Comparison of ENCODE assay signal across 10 mouse cellular contexts in the genomic region with DNA sequence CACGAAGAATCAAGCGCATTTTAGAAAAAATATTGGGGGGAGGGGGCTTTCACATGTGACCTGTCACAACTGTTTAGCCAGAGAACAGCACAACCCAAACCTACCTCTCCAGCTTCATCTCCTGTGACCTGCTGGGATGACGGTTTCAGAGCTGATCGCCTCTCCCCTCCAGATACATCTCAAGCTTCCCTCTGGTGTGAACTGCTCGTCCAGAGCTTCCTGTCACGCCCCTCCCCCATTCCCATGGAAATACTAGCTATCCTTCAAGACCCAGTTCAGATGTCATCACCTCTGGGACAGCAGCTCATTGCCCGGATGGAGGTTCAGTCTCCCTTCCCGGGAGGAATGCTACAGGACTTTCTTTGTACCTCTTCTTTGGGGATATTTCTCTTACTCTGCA. TPM values are rescaled to one million over a fixed set of nuclear protein-coding genes. Genes with fewer than 3 reads are reported as not detected.
DNase-seq lines count a peak whose midpoint lies in the region; ATAC-seq and TF ChIP-seq lines count a peak whose summit lies in the region.
"Had no signal": no experiment of that assay in that cellular context is flagged by ENCODE, and none has a peak within 500 bp of the region (broad histone marks: within the 10 kb centered on the region; RNA-seq: fewer than 3 reads in every experiment).

No protein-coding gene starts in this region.

- DNase-seq in kidney, adult 11 months: no peak
- DNase-seq in embryonic facial prominence, embryonic 11.5 days (ENCODE audit: low spot score): peak; percentile 49
- peak; percentile 16 to 35 for DNase-seq in heart, postnatal 14 days
- DNase-seq in testis, postnatal 14 days (ENCODE audit: low spot score): no peak
- DNase-seq in ovary, postnatal 14 days (ENCODE audit: low spot score): no peak
- DNase-seq: thymus, postnatal 25 days had no signal

- no peaks in the 10 kb centered on the region for H3K9me3 ChIP-seq in kidney, embryonic 15.5 days (replicated peaks)
- no peaks in the 10 kb centered on the region for H3K9me3 ChIP-seq in embryonic facial prominence, embryonic 11.5 days (replicated peaks; ENCODE audit: control insufficient read depth, low read length)
- no peaks in the 10 kb centered on the region for H3K9me3 ChIP-seq in midbrain, embryonic 13.5 days
- no peaks in the 10 kb centered on the region for H3K9me3 ChIP-seq in intestine, postnatal 0 days (ENCODE audit: control insufficient read depth)
- H3K9me3 ChIP-seq: forebrain, embryonic 13.5 days had no signal

- 20% methylated on average over 8 of the region's 8 CpGs for WGBS in kidney, embryonic 15.5 days
- 27% methylated on average over 8 of the region's 8 CpGs for WGBS in embryonic facial prominence, embryonic 11.5 days
- WGBS in midbrain, embryonic 13.5 days: 60% methylated on average over 8 of the region's 8 CpGs
- WGBS in intestine, postnatal 0 days: 57% methylated on average over 8 of the region's 8 CpGs

- 0 out of 2 replicates have a peak overlapping the region, but pooled peaks have one; percentile 0 for H3K4me2 ChIP-seq in kidney, embryonic 15.5 days
- peak overlapping the region; percentile 10; the same call in 1 of the 2 replicates for H3K4me2 ChIP-seq in embryonic facial prominence, embryonic 11.5 days (ENCODE audit: low read depth, low read length)
- H3K4me2 ChIP-seq in midbrain, embryonic 13.5 days (replicated peaks): no peak overlapping the region
- H3K4me2 ChIP-seq in intestine, postnatal 0 days (replicated peaks; ENCODE audit: low read depth): no peak overlapping the region
- H3K4me2 ChIP-seq: forebrain, embryonic 13.5 days had no signal

- TF ChIP-seq CTCF in intestine, postnatal 0 days (IDR thresholded peaks at IDR 0.05; ENCODE audit: low read depth): no peak

- H3K9ac ChIP-seq in kidney, embryonic 15.5 days: no peak overlapping the region
- H3K9ac ChIP-seq in embryonic facial prominence, embryonic 11.5 days (replicated peaks; ENCODE audit: low read length): peak overlapping the region; percentile 37; the same call in 1 of the 2 replicates
- no peak overlapping the region for H3K9ac ChIP-seq in midbrain, embryonic 13.5 days (replicated peaks)
- H3K9ac ChIP-seq in intestine, postnatal 0 days (ENCODE audit: low read depth, low read length): no peak overlapping the region
- H3K9ac ChIP-seq: forebrain, embryonic 13.5 days had no signal

- no peak for ATAC-seq in kidney, embryonic 15.5 days (replicated peaks; ENCODE audit: low FRiP score)
- no peak for ATAC-seq in embryonic facial prominence, embryonic 11.5 days (replicated peaks; ENCODE audit: insufficient number of reproducible peaks, low FRiP score, low TSS enrichment, low read depth)
- no peak for ATAC-seq in midbrain, embryonic 13.5 days
- no peak for ATAC-seq in intestine, postnatal 0 days
- ATAC-seq: forebrain, embryonic 13.5 days had no signal

- H3K27me3 ChIP-seq in kidney, embryonic 15.5 days: no peaks in the 10 kb centered on the region
- no peaks in the 10 kb centered on the region for H3K27me3 ChIP-seq in embryonic facial prominence, embryonic 11.5 days (ENCODE audit: control insufficient read depth, insufficient read depth, low read length)
- H3K27me3 ChIP-seq in midbrain, embryonic 13.5 days: no peaks in the 10 kb centered on the region
- H3K27me3 ChIP-seq in intestine, postnatal 0 days (replicated peaks; ENCODE audit: control insufficient read depth, insufficient read depth, low read length): no peaks in the 10 kb centered on the region
- H3K27me3 ChIP-seq: forebrain, embryonic 13.5 days had no signal

- H3K4me3 ChIP-seq in kidney, embryonic 15.5 days (replicated peaks): no peak overlapping the region
- no peak overlapping the region for H3K4me3 ChIP-seq in embryonic facial prominence, embryonic 11.5 days (ENCODE audit: low read depth, low read length)
- H3K4me3 ChIP-seq in midbrain, embryonic 13.5 days (replicated peaks): no peak overlapping the region
- H3K4me3 ChIP-seq in intestine, postnatal 0 days (ENCODE audit: low read depth, low read length): no peak overlapping the region
- H3K4me3 ChIP-seq: forebrain, embryonic 13.5 days had no signal

- 0 out of 2 replicates have a peak overlapping the region, but pooled peaks have one; percentile 32 for H3K27ac ChIP-seq in kidney, embryonic 15.5 days
- no peak overlapping the region for H3K27ac ChIP-seq in embryonic facial prominence, embryonic 11.5 days (replicated peaks; ENCODE audit: low read depth, low read length)
- 0 out of 2 replicates have a peak overlapping the region, but pooled peaks have one; percentile 5 for H3K27ac ChIP-seq in midbrain, embryonic 13.5 days
- H3K27ac ChIP-seq in intestine, postnatal 0 days (ENCODE audit: low read depth, low read length): no peak overlapping the region
- H3K27ac ChIP-seq: forebrain, embryonic 13.5 days had no signal

- intact Hi-C loops in heart, postnatal 14 days (cut with DNase I): no loop called here

- H3K4me1 ChIP-seq in kidney, embryonic 15.5 days: peaks cover 25% of the 10 kb centered on the region
- H3K4me1 ChIP-seq in embryonic facial prominence, embryonic 11.5 days (ENCODE audit: control insufficient read depth, insufficient read depth, low read length): no peaks in the 10 kb centered on the region
- H3K4me1 ChIP-seq in midbrain, embryonic 13.5 days (replicated peaks): peaks cover 24% of the 10 kb centered on the region
- 0 out of 2 replicates have a peak, but pooled peaks cover 5% of the 10 kb centered on the region for H3K4me1 ChIP-seq in intestine, postnatal 0 days (replicated peaks; ENCODE audit: control insufficient read depth, insufficient read depth, low read length)

- H3K36me3 ChIP-seq in kidney, embryonic 15.5 days: peaks cover 4% of the 10 kb centered on the region
- no peaks in the 10 kb centered on the region for H3K36me3 ChIP-seq in embryonic facial prominence, embryonic 11.5 days (replicated peaks; ENCODE audit: control insufficient read depth, insufficient read depth, low read depth, low read length)
- no peaks in the 10 kb centered on the region for H3K36me3 ChIP-seq in midbrain, embryonic 13.5 days
- no peaks in the 10 kb centered on the region for H3K36me3 ChIP-seq in intestine, postnatal 0 days (ENCODE audit: control insufficient read depth, insufficient read depth)

RNA-seq across cellular contexts. Expression of a gene that starts 5.7 kb away (rescaled TPM):
- polyA plus RNA-seq in kidney, embryonic 15.5 days (2015; fragmentation: Nextera tagmentation; extraction: Ambion mirVana): 2.9 and 3.0 TPM in 2 replicates
- 2.3 and 3.0 TPM in 2 replicates for polyA plus RNA-seq in embryonic facial prominence, embryonic 11.5 days (2014; fragmentation: Nextera tagmentation; extraction: Ambion mirVana)
- total RNA-seq in heart, postnatal 14 days (2021): 1 to 10 TPM; 1.2 to 1.6 TPM
- polyA plus RNA-seq in midbrain, embryonic 13.5 days (2015; fragmentation: Nextera tagmentation; extraction: Ambion mirVana): 2.8 and 3.7 TPM in 2 replicates
- polyA plus RNA-seq in intestine, postnatal 0 days (2015; fragmentation: Nextera tagmentation; extraction: Ambion mirVana): 1.8 and 2.0 TPM in 2 replicates

RNA-seq across cellular contexts. Expression of a gene that starts 12.8 kb away (rescaled TPM):
- polyA plus RNA-seq in kidney, embryonic 15.5 days (2015; fragmentation: Nextera tagmentation; extraction: Ambion mirVana): 80.4 and 81.7 TPM in 2 replicates
- polyA plus RNA-seq in embryonic facial prominence, embryonic 11.5 days (2014; fragmentation: Nextera tagmentation; extraction: Ambion mirVana): 74.4 and 79.3 TPM in 2 replicates
- total RNA-seq in heart, postnatal 14 days (2021): 10 to 100 TPM; 50.0 to 52.9 TPM
- 41.6 and 46.6 TPM in 2 replicates for polyA plus RNA-seq in midbrain, embryonic 13.5 days (2015; fragmentation: Nextera tagmentation; extraction: Ambion mirVana)
- polyA plus RNA-seq in intestine, postnatal 0 days (2015; fragmentation: Nextera tagmentation; extraction: Ambion mirVana): 82.1 and 84.0 TPM in 2 replicates

RNA-seq across cellular contexts. Expression of a gene that starts 40.7 kb away (rescaled TPM):
- polyA plus RNA-seq in kidney, embryonic 15.5 days (2015; fragmentation: Nextera tagmentation; extraction: Ambion mirVana): 245 and 252 TPM in 2 replicates
- polyA plus RNA-seq in embryonic facial prominence, embryonic 11.5 days (2014; fragmentation: Nextera tagmentation; extraction: Ambion mirVana): 278 and 306 TPM in 2 replicates
- total RNA-seq in heart, postnatal 14 days (2021): 10 to 100 TPM; 11.2 to 12.1 TPM
- 110 and 133 TPM in 2 replicates for polyA plus RNA-seq in midbrain, embryonic 13.5 days (2015; fragmentation: Nextera tagmentation; extraction: Ambion mirVana)
- polyA plus RNA-seq in intestine, postnatal 0 days (2015; fragmentation: Nextera tagmentation; extraction: Ambion mirVana): 65.7 and 69.8 TPM in 2 replicates

Comparison
In these comparisons a context has a peak if more than half of its experiments do, and no peak if none do; other contexts are left out.
1. H3K27ac ChIP-seq: peak in kidney, embryonic 15.5 days (single experiment) and midbrain, embryonic 13.5 days (single experiment); none in embryonic facial prominence, embryonic 11.5 days (single experiment) and intestine, postnatal 0 days (single experiment).
2. H3K4me2 ChIP-seq: peak in kidney, embryonic 15.5 days (single experiment) and embryonic facial prominence, embryonic 11.5 days (single experiment); none in midbrain, embryonic 13.5 days (single experiment) and intestine, postnatal 0 days (single experiment).
3. DNase-seq: peak in embryonic facial prominence, embryonic 11.5 days (single experiment) and heart, postnatal 14 days (2 of 2); none in kidney, adult 11 months (single experiment), testis, postnatal 14 days (single experiment) and ovary, postnatal 14 days (single experiment).